Mouse (Mus musculus): ENCODE data around the gene Ckap4. TPM values are rescaled to one million over a fixed set of nuclear protein-coding genes. Genes with fewer than 3 reads are reported as not detected.
"Not testable (repeated sequence)": the region's sequence is repeated elsewhere in the genome, so short reads cannot be mapped to it uniquely, and the experiment has no call there.

The Ckap4 gene
- polyA plus RNA-seq, 1 experiment from 2014 or later: 36.0 TPM

DNA sequence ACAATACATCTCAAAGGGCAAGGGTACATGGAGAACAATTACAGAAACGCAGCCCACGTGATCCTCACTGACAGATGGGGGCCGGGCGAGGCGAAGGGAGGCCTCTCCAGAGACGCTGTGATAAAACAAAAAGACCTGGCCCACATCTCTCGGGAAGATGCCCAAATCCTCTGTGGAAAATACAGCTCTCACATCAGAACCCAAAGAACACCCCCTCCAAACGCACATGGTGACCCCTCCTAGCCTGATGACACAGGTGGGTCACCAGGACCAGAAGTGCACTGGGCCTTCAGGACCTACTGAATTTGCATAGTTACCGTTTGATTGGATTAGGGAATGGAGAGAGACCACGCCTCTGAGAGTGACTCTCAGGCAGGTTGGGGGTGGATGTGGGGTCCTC, 7.4 kb downstream of the Ckap4 start:
- H3K4me3 ChIP-seq (replicated peaks; ENCODE audit: low read length): no peak overlapping the region
- peaks cover 24% of the 10 kb centered on the region for H3K4me1 ChIP-seq (ENCODE audit: control insufficient read depth, insufficient read depth, low read length)
- no peaks in the 10 kb centered on the region for H3K27me3 ChIP-seq (ENCODE audit: control insufficient read depth, insufficient read depth, low read length)
- no peak overlapping the region for H3K9ac ChIP-seq (ENCODE audit: low read length)
- H3K4me2 ChIP-seq (ENCODE audit: low read depth, low read length): no peak overlapping the region
- no peak for ATAC-seq (ENCODE audit: insufficient read depth, low FRiP score)
- WGBS: 76% methylated on average over 10 of the region's 10 CpGs
- H3K36me3 ChIP-seq (ENCODE audit: control insufficient read depth, insufficient read depth, low read length): peaks cover 12% of the 10 kb centered on the region; the same call in 1 of the 2 replicates
- no peak overlapping the region for H3K27ac ChIP-seq (ENCODE audit: low read length)
- no peaks in the 10 kb centered on the region for H3K9me3 ChIP-seq (replicated peaks; ENCODE audit: control insufficient read depth, low read length)

DNA sequence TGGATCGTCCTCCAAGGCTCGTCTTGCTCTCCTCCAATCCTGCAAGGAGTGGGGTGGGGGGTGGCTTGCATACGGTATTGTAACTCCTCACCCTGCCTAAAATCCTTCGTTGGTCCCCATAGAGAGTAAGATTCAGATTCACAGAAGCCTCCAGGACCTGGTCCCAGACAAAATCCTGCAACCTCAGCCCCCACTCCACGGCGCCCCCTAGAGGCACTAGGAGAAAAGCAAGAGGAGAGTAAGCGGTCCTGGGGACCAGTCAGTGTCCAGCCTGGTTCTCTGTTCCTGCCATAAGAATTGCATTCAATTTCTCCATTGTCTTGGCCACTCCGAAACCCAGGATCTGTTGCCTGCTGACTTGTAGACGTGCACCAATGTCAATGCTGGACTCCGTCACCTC, 10.2 kb downstream of the Ckap4 start:
- 54% methylated on average over 10 of the region's 10 CpGs for WGBS

DNA sequence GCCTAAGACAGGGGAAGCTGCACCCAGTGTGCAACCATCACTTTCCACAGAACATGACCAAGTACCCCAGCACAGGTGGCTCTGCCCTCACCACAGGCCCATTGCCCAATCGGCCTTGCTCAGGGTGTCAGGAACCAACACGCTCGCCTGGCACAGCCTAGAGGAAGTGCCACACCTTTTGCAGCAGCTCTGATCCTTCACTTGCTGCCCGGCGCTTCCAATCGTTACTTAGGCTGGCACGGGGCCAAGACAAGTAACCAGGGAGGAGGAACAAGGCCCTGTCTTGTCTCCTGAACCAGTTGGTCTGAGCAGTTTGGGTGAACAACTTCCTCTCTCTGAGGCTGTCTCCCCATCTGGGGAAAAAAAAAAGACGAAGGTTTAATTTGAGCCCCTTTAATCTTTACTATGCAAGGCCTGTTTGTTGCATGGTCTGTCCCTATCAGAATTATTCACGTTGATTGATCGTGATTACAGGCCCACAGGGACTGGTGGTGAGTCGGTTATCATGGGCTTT, 17.4 kb downstream of the Ckap4 start:
- 38% methylated on average over 11 of the region's 11 CpGs for WGBS

More for the DNA sequence above, 10.2 kb downstream of the Ckap4 start:
- H3K27ac ChIP-seq (ENCODE audit: low read length): no peak overlapping the region
- H3K4me3 ChIP-seq (replicated peaks; ENCODE audit: low read length): no peak overlapping the region
- H3K9me3 ChIP-seq (replicated peaks; ENCODE audit: control insufficient read depth, low read length): no peaks in the 10 kb centered on the region
- H3K36me3 ChIP-seq (ENCODE audit: control insufficient read depth, insufficient read depth, low read length): peaks cover 12% of the 10 kb centered on the region; the same call in 1 of the 2 replicates
- no peaks in the 10 kb centered on the region for H3K27me3 ChIP-seq (ENCODE audit: control insufficient read depth, insufficient read depth, low read length)
- no peak overlapping the region for H3K9ac ChIP-seq (ENCODE audit: low read length)
- H3K4me2 ChIP-seq (ENCODE audit: low read depth, low read length): no peak overlapping the region
- no peaks in the 10 kb centered on the region for H3K4me1 ChIP-seq (ENCODE audit: control insufficient read depth, insufficient read depth, low read length)
- ATAC-seq (ENCODE audit: insufficient read depth, low FRiP score): no peak

DNA sequence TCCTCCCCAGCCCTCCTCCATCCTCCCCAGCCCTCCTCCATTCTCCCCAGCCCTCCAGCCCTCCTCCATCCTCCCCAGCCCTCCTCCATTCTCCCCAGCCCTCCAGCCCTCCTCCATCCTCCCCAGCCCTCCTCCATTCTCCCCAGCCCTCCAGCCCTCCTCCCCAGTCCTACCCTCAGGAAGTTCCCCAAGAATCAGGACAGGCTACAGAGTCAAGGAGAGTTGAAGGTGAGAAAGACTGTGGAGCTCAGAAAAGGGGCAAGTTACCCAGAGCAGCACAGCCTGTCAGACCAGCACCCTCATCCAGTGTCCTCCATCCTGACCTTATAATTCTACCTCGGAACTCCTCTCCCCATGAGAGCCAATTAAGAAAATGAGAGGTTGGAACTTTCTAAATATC, 17.9 kb downstream of the Ckap4 start:
- peak; percentile 19; the same call in 1 of the 2 replicates for ATAC-seq (ENCODE audit: insufficient read depth, low FRiP score)
- 52% methylated on average over 1 of the region's 1 CpGs for WGBS

More for the DNA sequence above, 17.4 kb downstream of the Ckap4 start:
- Histone ChIP-seq H3K4me1 (ENCODE audit: control insufficient read depth, insufficient read depth, low read length) (0 out of 2 replicates have a peak, but pooled peaks cover 3% of the 10 kb centered on the region), H3K27ac (ENCODE audit: low read length) (peak overlapping the region; percentile 60; the same call in 1 of the 2 replicates), H3K4me2 (ENCODE audit: low read depth, low read length) (no peak overlapping the region), H3K9ac (ENCODE audit: low read length) (no peak overlapping the region), H3K4me3 (replicated peaks; ENCODE audit: low read length) (no peak overlapping the region), H3K36me3 (ENCODE audit: control insufficient read depth, insufficient read depth, low read length) (no peaks in the 10 kb centered on the region), H3K27me3 (ENCODE audit: control insufficient read depth, insufficient read depth, low read length) (no peaks in the 10 kb centered on the region), H3K9me3 (replicated peaks; ENCODE audit: control insufficient read depth, low read length) (no peaks in the 10 kb centered on the region)
- peak; percentile 72 for ATAC-seq (ENCODE audit: insufficient read depth, low FRiP score)

DNA sequence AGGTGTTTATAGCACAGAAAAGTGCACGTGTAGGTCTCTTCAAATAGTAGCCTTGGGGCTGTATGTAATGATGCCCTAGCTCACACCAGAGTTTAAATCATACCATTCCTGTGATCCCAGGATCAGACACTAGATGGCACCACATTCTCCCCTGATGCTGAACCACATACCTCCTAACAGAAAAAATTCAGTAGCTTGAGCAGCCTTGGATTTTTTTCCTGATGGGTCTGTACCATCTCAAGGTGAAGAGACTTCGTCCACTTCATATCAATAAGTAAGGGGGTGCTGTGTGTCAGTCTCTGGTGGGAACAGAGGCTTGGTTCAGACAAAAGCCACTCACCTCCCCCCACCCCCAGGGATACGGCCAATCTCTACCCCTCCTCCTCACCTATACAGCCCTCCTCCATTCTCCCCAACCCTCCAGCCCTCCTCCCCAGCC, 18.3 kb downstream of the Ckap4 start:
- 25% methylated on average over 3 of the region's 3 CpGs for WGBS
- H3K4me1 ChIP-seq (ENCODE audit: control insufficient read depth, insufficient read depth, low read length): 0 out of 2 replicates have a peak, but pooled peaks cover 3% of the 10 kb centered on the region

More for the DNA sequence above, 17.9 kb downstream of the Ckap4 start:
- H3K9ac ChIP-seq (ENCODE audit: low read length); H3K4me1 ChIP-seq (ENCODE audit: control insufficient read depth, insufficient read depth, low read length); H3K9me3 ChIP-seq (replicated peaks; ENCODE audit: control insufficient read depth, low read length); H3K4me2 ChIP-seq (ENCODE audit: low read depth, low read length); H3K4me3 ChIP-seq (replicated peaks; ENCODE audit: low read length); H3K27me3 ChIP-seq (ENCODE audit: control insufficient read depth, insufficient read depth, low read length); H3K36me3 ChIP-seq (ENCODE audit: control insufficient read depth, insufficient read depth, low read length): not testable (repeated sequence)
- H3K27ac ChIP-seq (ENCODE audit: low read length): peak overlapping the region; percentile 60; the same call in 1 of the 2 replicates

DNA sequence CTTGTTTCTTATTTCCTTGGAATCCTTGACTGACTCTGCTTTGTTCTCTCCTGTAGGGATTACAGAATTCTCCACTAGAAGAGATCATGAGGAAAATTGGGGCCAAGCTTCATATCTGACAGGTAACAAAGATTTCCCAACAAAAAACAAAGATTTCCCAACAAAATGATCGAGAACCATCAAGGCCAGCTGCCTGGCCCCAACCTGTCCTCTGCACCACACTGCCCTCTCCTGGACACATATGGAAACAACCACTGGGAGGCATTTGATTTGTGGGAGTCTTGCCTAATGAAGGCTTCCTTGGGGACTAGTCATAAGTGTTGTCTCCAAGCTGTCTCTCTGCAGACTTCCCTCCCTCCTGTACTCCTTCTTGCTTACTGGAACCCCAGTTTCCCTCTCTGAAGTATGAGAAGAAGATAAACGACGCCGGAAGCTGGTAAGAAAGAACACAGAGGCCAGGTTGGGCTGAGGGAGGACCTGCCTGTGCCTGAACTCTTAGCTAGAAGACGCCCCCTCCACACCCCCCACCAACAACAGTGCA, 19.8 kb downstream of the Ckap4 start:
- no peaks in the 10 kb centered on the region for H3K27me3 ChIP-seq (ENCODE audit: control insufficient read depth, insufficient read depth, low read length)
- H3K4me3 ChIP-seq (replicated peaks; ENCODE audit: low read length): no peak overlapping the region
- 0 out of 2 replicates have a peak, but pooled peaks cover 3% of the 10 kb centered on the region for H3K4me1 ChIP-seq (ENCODE audit: control insufficient read depth, insufficient read depth, low read length)
- WGBS: 45% methylated on average over 5 of the region's 5 CpGs
- H3K9ac ChIP-seq (ENCODE audit: low read length): no peak overlapping the region
- H3K36me3 ChIP-seq (ENCODE audit: control insufficient read depth, insufficient read depth, low read length): no peaks in the 10 kb centered on the region
- H3K4me2 ChIP-seq (ENCODE audit: low read depth, low read length): no peak overlapping the region
- no peaks in the 10 kb centered on the region for H3K9me3 ChIP-seq (replicated peaks; ENCODE audit: control insufficient read depth, low read length)
- no peak for ATAC-seq (ENCODE audit: insufficient read depth, low FRiP score)
- H3K27ac ChIP-seq (ENCODE audit: low read length): no peak overlapping the region

More for the DNA sequence above, 18.3 kb downstream of the Ckap4 start:
- Histone ChIP-seq H3K27ac (ENCODE audit: low read length) (no peak overlapping the region), H3K36me3 (ENCODE audit: control insufficient read depth, insufficient read depth, low read length) (no peaks in the 10 kb centered on the region), H3K9ac (ENCODE audit: low read length) (no peak overlapping the region), H3K4me2 (ENCODE audit: low read depth, low read length) (no peak overlapping the region), H3K9me3 (replicated peaks; ENCODE audit: control insufficient read depth, low read length) (no peaks in the 10 kb centered on the region), H3K4me3 (replicated peaks; ENCODE audit: low read length) (no peak overlapping the region), H3K27me3 (ENCODE audit: control insufficient read depth, insufficient read depth, low read length) (no peaks in the 10 kb centered on the region)
- ATAC-seq (ENCODE audit: insufficient read depth, low FRiP score): peak; percentile 31; the same call in 1 of the 2 replicates

DNA sequence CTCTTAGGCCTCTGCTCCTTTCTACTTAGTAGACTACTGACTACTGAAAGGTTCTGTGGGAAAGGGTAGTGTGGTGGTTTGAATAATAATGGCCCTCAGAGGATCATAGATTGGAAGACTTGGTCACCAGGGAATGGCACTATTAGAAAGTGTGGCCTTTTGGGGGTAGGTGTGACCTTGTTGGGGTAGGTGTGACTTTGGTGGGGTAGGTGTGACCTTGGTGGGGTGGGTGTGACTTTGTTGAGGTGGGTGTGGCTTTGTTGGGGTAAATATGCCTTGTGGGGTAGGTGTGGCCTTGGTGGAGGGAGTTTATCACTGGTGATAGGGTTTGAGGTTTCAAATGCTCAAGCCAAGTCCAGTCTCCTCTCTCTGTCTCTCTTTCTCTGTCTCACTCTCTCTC, 21.1 kb downstream of the Ckap4 start:
- H3K27ac ChIP-seq (ENCODE audit: low read length): no peak overlapping the region
- H3K4me3 ChIP-seq (replicated peaks; ENCODE audit: low read length): no peak overlapping the region
- H3K27me3 ChIP-seq (ENCODE audit: control insufficient read depth, insufficient read depth, low read length): no peaks in the 10 kb centered on the region
- H3K4me2 ChIP-seq (ENCODE audit: low read depth, low read length): no peak overlapping the region
- H3K9me3 ChIP-seq (replicated peaks; ENCODE audit: control insufficient read depth, low read length): no peaks in the 10 kb centered on the region
- H3K9ac ChIP-seq (ENCODE audit: low read length): no peak overlapping the region
- H3K4me1 ChIP-seq (ENCODE audit: control insufficient read depth, insufficient read depth, low read length): 0 out of 2 replicates have a peak, but pooled peaks cover 3% of the 10 kb centered on the region
- no peaks in the 10 kb centered on the region for H3K36me3 ChIP-seq (ENCODE audit: control insufficient read depth, insufficient read depth, low read length)
- no peak for ATAC-seq (ENCODE audit: insufficient read depth, low FRiP score)

DNA sequence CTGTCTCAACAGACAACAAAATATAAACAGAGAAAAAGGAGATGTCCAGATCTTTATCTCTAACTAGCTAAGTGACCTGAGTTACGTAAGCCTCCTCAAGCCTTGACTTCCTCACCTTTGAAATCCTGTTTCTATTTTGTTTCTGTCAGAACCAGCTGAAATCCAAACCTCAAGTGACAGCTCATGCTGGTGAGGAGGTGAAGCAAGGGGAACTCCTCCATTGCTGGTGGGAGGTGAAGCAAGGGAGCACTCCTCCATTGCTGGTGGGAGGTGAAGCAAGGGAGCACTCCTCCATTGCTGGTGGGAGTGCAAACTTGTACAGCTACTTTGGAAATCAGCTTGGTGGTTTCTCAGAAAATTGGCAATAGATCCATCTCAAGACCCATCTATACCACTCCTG, 25.3 kb downstream of the Ckap4 start:
- H3K36me3 ChIP-seq (ENCODE audit: control insufficient read depth, insufficient read depth, low read length): no peaks in the 10 kb centered on the region
- H3K4me1 ChIP-seq (ENCODE audit: control insufficient read depth, insufficient read depth, low read length): no peaks in the 10 kb centered on the region
- H3K4me3 ChIP-seq (replicated peaks; ENCODE audit: low read length): no peak overlapping the region
- H3K9me3 ChIP-seq (replicated peaks; ENCODE audit: control insufficient read depth, low read length): no peaks in the 10 kb centered on the region
- H3K27ac ChIP-seq (ENCODE audit: low read length): no peak overlapping the region
- no peak overlapping the region for H3K9ac ChIP-seq (ENCODE audit: low read length)
- WGBS: 78% methylated on average over 1 of the region's 1 CpGs
- no peaks in the 10 kb centered on the region for H3K27me3 ChIP-seq (ENCODE audit: control insufficient read depth, insufficient read depth, low read length)
- no peak overlapping the region for H3K4me2 ChIP-seq (ENCODE audit: low read depth, low read length)
- ATAC-seq (ENCODE audit: insufficient read depth, low FRiP score): no peak

DNA sequence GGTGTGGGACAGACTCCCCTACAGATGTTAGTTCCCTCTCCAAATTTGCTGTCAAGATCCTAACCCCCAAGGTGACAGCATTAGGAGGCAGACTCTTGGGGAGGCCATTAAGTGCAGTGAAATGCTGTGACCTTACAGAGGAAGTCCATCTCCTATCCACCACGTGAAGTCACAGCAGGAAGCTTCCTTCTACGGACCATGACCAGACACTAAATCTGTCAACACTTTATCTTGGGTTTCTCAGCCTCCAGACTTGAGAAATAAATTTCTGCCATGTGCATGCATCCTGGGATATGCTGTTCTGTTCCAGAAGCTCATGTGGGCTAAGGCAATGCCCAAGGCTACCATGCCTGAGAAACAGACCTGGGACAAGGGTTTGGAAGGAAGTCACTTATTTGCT, 35.0 kb downstream of the Ckap4 start:
- Histone ChIP-seq H3K36me3 (ENCODE audit: control insufficient read depth, insufficient read depth, low read length) (no peaks in the 10 kb centered on the region), H3K4me3 (replicated peaks; ENCODE audit: low read length) (no peak overlapping the region), H3K9me3 (replicated peaks; ENCODE audit: control insufficient read depth, low read length) (no peaks in the 10 kb centered on the region), H3K4me1 (ENCODE audit: control insufficient read depth, insufficient read depth, low read length) (no peaks in the 10 kb centered on the region), H3K27ac (ENCODE audit: low read length) (no peak overlapping the region), H3K27me3 (ENCODE audit: control insufficient read depth, insufficient read depth, low read length) (no peaks in the 10 kb centered on the region), H3K4me2 (ENCODE audit: low read depth, low read length) (no peak overlapping the region), H3K9ac (ENCODE audit: low read length) (no peak overlapping the region)
- ATAC-seq (ENCODE audit: insufficient read depth, low FRiP score): no peak
- 51% methylated on average over 2 of the region's 2 CpGs for WGBS

All from stomach, embryonic 16.5 days (tissue).